Mouse (Mus musculus): ENCODE results near the gene Lrba.

- TF ChIP-seq ZNF384 (IDR thresholded peaks at IDR 0.05; ENCODE audit: low read depth, low read length) (no peak), USF1 (IDR thresholded peaks at IDR 0.05; ENCODE audit: low read depth, low read length) (no peak), MEF2A (IDR thresholded peaks at IDR 0.05; ENCODE audit: borderline replicate concordance, low read depth, low read length) (no peak), CHD2 (IDR thresholded peaks at IDR 0.05; ENCODE audit: low read length) (no peak), CTCF (conservative IDR thresholded peaks at IDR 0.05 in 1 of 2, IDR thresholded peaks at IDR 0.05 in 1 of 2; ENCODE audit: low read depth in 2 of 2, low read length in 2 of 2) (no peak), POLR2A (IDR thresholded peaks at IDR 0.05; ENCODE audit: low read depth, low read length) (no peak), ZC3H11A (IDR thresholded peaks at IDR 0.05; ENCODE audit: low read depth, low read length) (no peak), TBP (conservative IDR thresholded peaks at IDR 0.05; ENCODE audit: low read depth, low read length) (no peak), MAX (IDR thresholded peaks at IDR 0.05; ENCODE audit: low read length) (no peak), EP300 (IDR thresholded peaks at IDR 0.05; ENCODE audit: low read length) (no peak), HCFC1 (IDR thresholded peaks at IDR 0.05; ENCODE audit: low read depth, low read length) (no peak), MAFK (IDR thresholded peaks at IDR 0.05; ENCODE audit: insufficient replicate concordance, low read length) (no peak)
Measured at GRCm38 (mm10) chr3:86750652-86751051, 526.2 kb downstream of the Lrba start.

Data from CH12.LX (cell line).